Mouse (Mus musculus) liver, embryonic 14.5 days (tissue): ENCODE data around the gene Cenph.

Source experiments
- CTCF ChIP-seq: IDR thresholded peaks from 2 replicates; pipeline ENCODE4 v1.5.1; 2016; ENCODE audit warnings: antibody characterized with exemption, low read depth, control low read depth
- EP300 ChIP-seq: IDR thresholded peaks from 2 replicates; pipeline ENCODE4 v1.6.1; 2016; ENCODE audit warnings: antibody characterized with exemption, low read depth

DNA sequence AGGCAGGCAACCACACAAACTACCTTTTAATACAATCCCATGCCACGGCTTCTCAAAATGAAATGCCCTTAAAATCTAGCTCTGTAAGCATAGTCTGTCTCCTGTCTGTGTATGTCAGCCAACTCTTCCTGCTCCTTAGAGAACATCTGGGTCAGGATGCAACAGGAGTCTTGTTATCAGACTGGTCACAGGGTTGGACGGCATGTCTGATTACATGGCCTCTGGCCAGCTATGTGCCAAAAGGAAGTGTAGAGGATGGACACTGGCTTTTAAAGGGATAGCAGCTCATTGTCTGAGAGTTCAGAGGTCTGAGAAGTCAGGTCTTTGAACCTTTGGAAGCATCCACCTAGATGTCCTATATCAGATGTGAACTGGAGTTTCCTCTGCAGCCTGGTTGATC, 20.4 kb downstream of the Cenph start:
- TF ChIP-seq CTCF (no peak), EP300 (no peak)
